Mouse (Mus musculus) testis, adult 2 months (tissue): ENCODE results near the gene Crispld2.

Experiments used
- CTCF ChIP-seq: fragments of 200-500 bp; IDR thresholded peaks from 2 replicates; pipeline ENCODE4 v1.5.1; 2012; ENCODE audit warnings: low read depth, mild to moderate bottlenecking, inconsistent platforms, low read length, moderate library complexity; ENCODE audit not compliant: control insufficient read depth, insufficient read depth, insufficient replicate concordance
- POLR2A ChIP-seq: fragments of 200-500 bp; IDR thresholded peaks from 2 replicates; pipeline ENCODE4 v1.6.1; 2012; ENCODE audit warnings: low read depth, mild to moderate bottlenecking, inconsistent platforms, low read length, moderate library complexity; ENCODE audit not compliant: control insufficient read depth

DNA sequence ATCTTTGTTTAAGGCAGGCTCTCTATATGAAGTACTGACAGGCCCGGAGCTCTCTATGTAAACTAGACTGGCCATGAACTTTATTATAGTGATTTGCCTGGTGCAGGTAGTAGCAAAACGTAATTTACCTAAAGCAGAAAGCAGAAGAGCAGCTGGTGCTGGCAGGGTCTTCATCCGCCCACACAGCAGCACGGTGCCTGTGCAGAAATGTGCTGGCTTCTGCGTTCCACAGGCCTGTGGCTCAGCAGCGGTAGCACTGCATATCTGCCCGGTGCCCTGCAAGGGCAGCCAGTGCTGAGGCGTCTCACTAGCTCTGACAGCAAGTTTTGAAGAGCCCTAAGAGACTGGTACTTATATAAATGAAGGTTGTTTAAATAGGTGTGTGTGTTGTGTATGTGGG is 36.9 kb upstream of the Crispld2 start:
- no peak for TF ChIP-seq CTCF
- TF ChIP-seq POLR2A, result no peak
